Mouse (Mus musculus) embryonic facial prominence, embryonic 10.5 days (tissue): ENCODE measurements around the gene Unc119b. TPM values are rescaled to one million over a fixed set of nuclear protein-coding genes. Genes with fewer than 3 reads are reported as not detected.
"Not testable (repeated sequence)": the region's sequence is repeated elsewhere in the genome, so short reads cannot be mapped to it uniquely, and the experiment has no call there.

Experiments used
- DNase-seq: peaks from one replicate; pipeline ENCODE4 v3.0.0-alpha.2; 2017; ENCODE audit warnings: low spot score
- H3K27ac ChIP-seq: fragments of 300-500 bp; sonication (generic); replicated peaks from 2 replicates; pipeline ENCODE4 v1.5.1; 2016; ENCODE audit warnings: mild to moderate bottlenecking
- H3K27me3 ChIP-seq: fragments of 300-500 bp; sonication (generic); replicated peaks from 2 replicates; pipeline ENCODE4 v1.6.1; 2016; ENCODE audit warnings: low read depth, mild to moderate bottlenecking; ENCODE audit not compliant: poor library complexity, severe bottlenecking
- H3K36me3 ChIP-seq: fragments of 300-500 bp; sonication (generic); replicated peaks from 2 replicates; pipeline ENCODE4 v1.6.1; 2016; ENCODE audit warnings: mild to moderate bottlenecking, moderate library complexity
- H3K4me1 ChIP-seq: fragments of 300-500 bp; sonication (generic); 2 replicates; pipeline ENCODE4 v1.6.1; 2016
- H3K4me3 ChIP-seq: fragments of 300-500 bp; sonication (generic); 2 replicates; pipeline ENCODE4 v1.5.1; 2016; ENCODE audit warnings: mild to moderate bottlenecking, moderate library complexity
- H3K9me3 ChIP-seq: fragments of 300-500 bp; sonication (generic); 2 replicates; pipeline ENCODE4 v1.6.1; 2016; ENCODE audit warnings: mild to moderate bottlenecking
- WGBS: fragments of 180-500 bp; shearing (Covaris S2); methylation state at CpG from one replicate; pipeline ENCODE4 v1.1.7; 2016; 5-methylcytosine and 5-hydroxymethylcytosine counted together
- polyA plus RNA-seq: library from polyadenylated mRNA; unstranded; fragments of >200 nt; fragmentation: Nextera tagmentation; extraction: Ambion mirVana; gene quantifications from 2 replicates; pipeline ENCODE4 v1.2.1, GENCODE M21; 2016

The Unc119b gene
- polyA plus RNA-seq, 1 experiment from 2014 or later, result 63.5 TPM

DNA sequence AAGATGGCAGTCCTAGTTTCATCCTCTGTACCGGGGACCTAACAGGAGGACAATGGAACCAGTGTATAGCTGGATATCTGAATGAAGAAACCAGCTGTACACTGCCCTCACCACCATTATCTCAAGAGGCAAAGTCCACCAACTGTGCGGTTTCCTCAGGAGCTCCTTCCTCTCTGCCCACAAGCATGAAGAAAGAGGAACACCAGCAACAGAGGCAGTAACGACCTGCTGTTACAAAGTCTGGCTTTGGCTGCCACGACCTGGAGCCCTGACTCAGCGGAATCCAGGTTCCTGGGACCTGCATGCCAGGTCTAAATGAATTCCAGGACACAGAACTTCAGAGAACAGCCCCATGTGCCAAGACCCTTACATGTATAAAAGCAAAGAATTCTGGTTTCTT lies 21.1 kb upstream of the Unc119b start:
- peaks cover 82% of the 10 kb centered on the region for H3K4me1 ChIP-seq
- H3K4me3 ChIP-seq, result peak overlapping the region; percentile 78
- DNase-seq, result no peak
- peak overlapping the region; percentile 36 for H3K27ac ChIP-seq
- H3K36me3 ChIP-seq, result peaks cover 40% of the 10 kb centered on the region
- WGBS, result 42% methylated on average over 5 of the region's 5 CpGs
- no peaks in the 10 kb centered on the region for H3K9me3 ChIP-seq
- H3K27me3 ChIP-seq, result no peaks in the 10 kb centered on the region

DNA sequence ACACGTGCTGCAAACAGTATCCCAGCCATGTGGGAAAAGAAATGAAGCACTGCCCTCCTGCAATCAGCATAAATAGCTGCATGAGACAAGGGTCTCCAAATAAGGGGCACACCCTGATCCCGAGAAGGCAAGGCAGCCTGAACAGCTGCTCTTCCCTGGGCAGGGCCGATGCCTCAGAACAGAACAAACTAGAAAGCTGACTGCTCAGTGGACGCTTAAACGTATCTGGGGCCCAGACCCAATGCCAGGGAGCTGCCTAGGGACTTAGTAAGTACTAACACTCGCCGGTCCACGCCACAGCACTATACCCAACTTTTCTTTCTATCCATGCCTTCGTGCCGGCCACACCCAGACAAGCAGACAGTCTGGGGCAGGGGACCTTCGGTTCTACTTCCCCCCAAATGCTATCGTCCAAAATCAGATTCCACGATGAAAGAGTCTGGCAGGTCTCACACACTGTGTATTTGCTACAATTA lies 20.4 kb upstream of the Unc119b start:
- no peak for DNase-seq
- no peaks in the 10 kb centered on the region for H3K9me3 ChIP-seq
- peaks cover 77% of the 10 kb centered on the region for H3K4me1 ChIP-seq
- H3K4me3 ChIP-seq, result peak overlapping the region; percentile 78
- 82% methylated on average over 13 of the region's 13 CpGs for WGBS
- peaks cover 46% of the 10 kb centered on the region for H3K36me3 ChIP-seq
- H3K27me3 ChIP-seq, result no peaks in the 10 kb centered on the region
- peak overlapping the region; percentile 37; the same call in 1 of the 2 replicates for H3K27ac ChIP-seq

DNA sequence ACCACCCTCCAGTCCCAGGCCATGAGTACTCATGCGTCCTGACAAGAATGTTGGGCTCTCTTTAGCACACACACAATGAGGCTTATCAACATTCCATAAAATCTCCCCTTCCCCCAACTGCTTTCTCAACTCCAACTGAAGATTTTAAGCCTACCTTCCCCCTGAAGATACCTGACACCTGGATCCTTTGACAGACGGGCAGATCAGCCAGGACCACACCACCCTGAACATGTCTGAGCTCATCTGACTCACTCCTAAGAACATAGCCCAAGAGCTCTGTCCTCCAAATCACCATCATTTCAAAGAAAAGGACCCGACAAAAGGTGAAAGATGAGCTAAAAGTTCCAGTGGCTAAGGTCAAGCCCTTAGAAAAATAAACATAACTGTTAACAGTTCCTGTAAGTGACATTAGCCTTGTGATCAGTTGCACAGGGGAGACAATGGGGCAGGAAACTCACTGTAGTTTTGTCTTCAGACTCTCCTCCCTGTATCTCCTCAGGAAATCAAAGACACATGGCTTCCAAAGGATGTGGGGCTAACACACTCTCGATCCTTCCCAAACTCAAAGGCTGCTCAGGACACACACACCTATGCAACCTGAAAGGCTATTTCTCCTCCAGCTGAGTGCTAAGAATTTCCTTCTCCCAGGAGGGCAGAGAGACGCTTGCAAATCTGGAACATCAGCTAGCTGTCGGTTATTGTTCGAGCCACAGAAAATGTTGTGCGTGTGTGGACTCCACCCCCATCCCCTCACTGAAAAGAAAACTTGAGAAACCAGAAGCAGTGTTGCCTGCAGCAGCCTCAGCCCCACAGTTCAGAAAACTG lies 17.6 kb upstream of the Unc119b start:
- Histone ChIP-seq H3K27ac (peak overlapping the region; percentile 77), H3K27me3 (no peaks in the 10 kb centered on the region), H3K4me1 (peaks cover 59% of the 10 kb centered on the region), H3K4me3 (peak overlapping the region; percentile 34), H3K9me3 (peaks cover 9% of the 10 kb centered on the region; the same call in 1 of the 2 replicates), H3K36me3 (peaks cover 75% of the 10 kb centered on the region)
- no peak for DNase-seq
- 33% methylated on average over 8 of the region's 8 CpGs for WGBS

DNA sequence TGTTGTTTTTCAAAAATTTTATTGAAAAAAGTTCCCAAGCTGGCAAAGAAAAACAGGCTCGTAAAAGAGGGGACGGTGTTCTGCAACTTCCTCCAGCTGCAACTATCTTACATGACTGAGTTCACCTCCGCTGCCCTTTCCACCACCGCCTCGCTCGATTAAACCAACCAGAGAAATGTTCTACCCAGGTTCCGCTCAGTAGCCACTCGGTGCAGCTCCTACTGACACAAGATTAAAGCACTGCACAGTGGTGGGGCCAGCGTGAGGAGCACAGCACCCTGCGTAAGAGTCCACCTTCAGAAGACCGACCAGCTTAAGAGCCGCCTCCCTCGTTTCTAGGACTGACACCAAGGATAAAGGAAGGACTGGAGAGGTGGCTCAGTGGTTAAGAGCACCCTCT lies 16.7 kb upstream of the Unc119b start:
- 0 out of 2 replicates have a peak overlapping the region, but pooled peaks have one; percentile 35 for H3K27ac ChIP-seq

DNA sequence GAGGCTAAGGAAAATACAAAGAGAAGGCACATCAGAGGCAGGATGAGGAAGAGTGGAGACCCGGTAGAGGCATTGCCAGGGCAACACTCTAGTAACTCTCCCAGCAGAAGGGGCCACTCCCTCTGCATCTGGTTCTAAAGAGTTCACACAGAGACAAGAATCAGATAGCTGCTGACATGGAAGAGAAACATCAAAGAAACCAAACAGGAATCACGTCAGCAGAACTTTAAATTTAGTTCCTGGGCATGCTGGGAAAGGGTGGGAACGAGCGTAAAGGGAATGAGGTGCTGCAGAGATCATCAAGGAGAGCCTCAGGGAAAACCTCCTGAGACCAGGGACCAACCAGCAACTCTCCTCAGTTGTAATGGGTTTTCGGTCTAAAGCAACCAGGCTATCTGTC lies 16.2 kb upstream of the Unc119b start:
- 89% methylated on average over 5 of the region's 5 CpGs for WGBS
- Histone ChIP-seq H3K4me3 (no peak overlapping the region), H3K36me3 (peaks cover 88% of the 10 kb centered on the region)

More for the DNA sequence above, 16.7 kb upstream of the Unc119b start:
- Histone ChIP-seq H3K27me3 (no peaks in the 10 kb centered on the region), H3K9me3 (peaks cover 9% of the 10 kb centered on the region; the same call in 1 of the 2 replicates), H3K4me1 (peaks cover 50% of the 10 kb centered on the region), H3K4me3 (no peak overlapping the region), H3K36me3 (peaks cover 84% of the 10 kb centered on the region)
- DNase-seq, result no peak
- 88% methylated on average over 13 of the region's 13 CpGs for WGBS

DNA sequence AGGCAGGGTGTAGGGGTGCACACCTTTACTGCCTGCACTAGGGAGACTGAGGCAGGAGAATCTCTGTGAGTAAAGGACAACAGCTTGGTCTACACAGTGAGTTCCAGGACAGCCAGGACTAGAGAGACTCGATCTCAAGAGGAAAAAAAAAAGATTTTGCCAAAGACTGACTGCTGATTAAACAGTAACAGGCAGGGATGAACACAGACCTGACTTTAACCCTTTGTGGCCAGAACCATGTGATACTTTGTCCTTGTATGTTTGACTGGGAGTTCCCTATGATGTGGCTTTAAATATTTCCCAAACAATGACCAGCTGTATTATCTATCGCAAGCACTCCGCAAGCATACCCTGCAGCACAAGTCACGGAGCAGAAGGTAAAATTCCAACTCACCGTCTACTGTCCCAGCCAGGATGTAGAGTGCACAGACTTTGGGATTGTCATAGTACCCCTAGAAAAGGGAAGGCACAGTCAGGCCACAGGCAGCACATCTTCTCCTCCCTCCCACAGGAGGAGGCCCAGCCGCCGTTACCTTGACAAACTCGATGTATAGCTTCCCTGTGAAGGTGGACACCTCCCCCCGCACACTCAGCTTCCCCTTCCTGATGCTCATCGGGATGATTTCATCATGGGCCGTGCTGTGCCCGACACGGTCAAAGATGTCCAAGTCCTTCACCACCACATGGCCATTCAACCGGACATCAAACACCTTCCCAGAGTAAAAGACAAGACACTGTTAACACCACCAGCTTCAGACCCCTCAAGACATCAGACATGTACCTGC lies 15.1 kb upstream of the Unc119b start:
- 95% methylated on average over 14 of the region's 14 CpGs for WGBS
- Histone ChIP-seq H3K4me3 (no peak overlapping the region), H3K4me1 (peaks cover 35% of the 10 kb centered on the region), H3K27me3 (no peaks in the 10 kb centered on the region), H3K27ac (no peak overlapping the region), H3K9me3 (peaks cover 9% of the 10 kb centered on the region; the same call in 1 of the 2 replicates), H3K36me3 (peaks cover 92% of the 10 kb centered on the region)
- DNase-seq, result no peak

More for the DNA sequence above, 16.2 kb upstream of the Unc119b start:
- no peak for DNase-seq
- H3K27me3 ChIP-seq, result no peaks in the 10 kb centered on the region
- H3K9me3 ChIP-seq, result peaks cover 9% of the 10 kb centered on the region; the same call in 1 of the 2 replicates
- H3K27ac ChIP-seq, result no peak overlapping the region
- peaks cover 46% of the 10 kb centered on the region for H3K4me1 ChIP-seq

DNA sequence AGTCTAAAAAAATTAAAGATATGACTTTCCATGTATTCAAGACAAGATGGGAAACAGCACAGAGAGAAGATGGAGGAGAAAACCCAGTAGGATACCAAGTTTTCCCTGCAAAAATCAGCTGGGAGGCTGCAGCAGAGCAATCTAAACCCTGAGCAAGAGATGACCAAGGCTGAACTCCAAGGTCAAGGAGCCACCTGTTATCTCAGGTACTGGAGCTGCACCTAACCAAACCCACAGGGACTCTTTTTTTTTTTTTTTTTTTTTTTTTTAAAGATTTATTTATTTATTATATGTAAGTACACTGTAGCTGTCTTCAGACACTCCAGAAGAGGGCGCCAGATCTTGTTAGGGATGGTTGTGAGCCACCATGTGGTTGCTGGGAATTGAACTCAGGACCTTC lies 14.1 kb upstream of the Unc119b start:
- H3K36me3 ChIP-seq, result peaks cover 97% of the 10 kb centered on the region
- H3K27me3 ChIP-seq, H3K27ac ChIP-seq, H3K9me3 ChIP-seq, H3K4me3 ChIP-seq, DNase-seq: not testable (repeated sequence)
- H3K4me1 ChIP-seq, result peaks cover 25% of the 10 kb centered on the region
- no CpG with 5 or more reads among the region's 1 CpGs for WGBS

DNA sequence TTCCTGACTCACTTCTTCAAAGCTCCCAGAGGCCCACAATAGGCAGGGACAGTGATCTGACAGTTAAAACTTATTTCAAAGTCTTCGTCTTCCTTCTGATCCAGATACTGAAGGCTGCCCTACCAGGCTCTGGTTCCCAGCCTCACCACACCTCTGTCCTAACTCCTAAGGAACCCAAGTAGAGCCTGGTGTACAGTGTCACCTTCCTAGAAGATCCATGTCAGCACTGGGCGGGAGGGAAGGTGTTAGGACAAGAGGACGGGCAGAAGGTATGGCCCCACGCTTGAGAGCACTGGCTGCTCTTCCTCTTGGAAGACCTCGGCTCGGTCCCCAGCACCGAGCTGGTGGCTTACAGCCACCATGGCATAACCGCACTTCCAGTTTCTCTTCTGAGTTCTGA lies 13.6 kb upstream of the Unc119b start:
- no peak for DNase-seq
- WGBS, result 92% methylated on average over 8 of the region's 8 CpGs

DNA sequence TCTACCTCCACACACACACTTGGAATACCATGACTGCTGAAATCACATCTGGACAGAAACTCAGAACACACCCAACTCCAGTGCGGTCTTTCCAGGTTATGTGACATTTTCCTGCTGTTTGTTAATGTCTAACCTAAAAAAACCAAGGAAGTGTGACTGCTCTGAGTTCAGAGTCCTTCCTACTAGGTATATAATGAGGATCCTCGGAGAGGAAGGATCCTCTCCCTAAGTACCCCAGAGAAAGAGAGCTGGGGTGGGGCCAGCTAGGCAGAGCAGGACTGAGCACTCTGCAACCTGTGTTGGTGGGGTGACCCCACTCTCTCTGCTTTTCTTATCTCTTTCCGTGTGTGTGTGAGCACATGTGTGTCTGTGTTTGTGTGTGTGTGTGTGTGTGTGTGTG lies 12.6 kb upstream of the Unc119b start:
- no peak overlapping the region for H3K4me3 ChIP-seq
- peaks cover 97% of the 10 kb centered on the region for H3K36me3 ChIP-seq
- H3K27me3 ChIP-seq, result no peaks in the 10 kb centered on the region
- H3K27ac ChIP-seq, result no peak overlapping the region
- peaks cover 9% of the 10 kb centered on the region; the same call in 1 of the 2 replicates for H3K9me3 ChIP-seq
- 82% methylated on average over 3 of the region's 3 CpGs for WGBS
- no peak for DNase-seq
- H3K4me1 ChIP-seq, result peaks cover 24% of the 10 kb centered on the region

More for the DNA sequence above, 13.6 kb upstream of the Unc119b start:
- Histone ChIP-seq H3K27ac (no peak overlapping the region), H3K36me3 (peaks cover 97% of the 10 kb centered on the region), H3K27me3 (no peaks in the 10 kb centered on the region), H3K4me3 (no peak overlapping the region), H3K9me3 (peaks cover 9% of the 10 kb centered on the region; the same call in 1 of the 2 replicates), H3K4me1 (peaks cover 25% of the 10 kb centered on the region)

DNA sequence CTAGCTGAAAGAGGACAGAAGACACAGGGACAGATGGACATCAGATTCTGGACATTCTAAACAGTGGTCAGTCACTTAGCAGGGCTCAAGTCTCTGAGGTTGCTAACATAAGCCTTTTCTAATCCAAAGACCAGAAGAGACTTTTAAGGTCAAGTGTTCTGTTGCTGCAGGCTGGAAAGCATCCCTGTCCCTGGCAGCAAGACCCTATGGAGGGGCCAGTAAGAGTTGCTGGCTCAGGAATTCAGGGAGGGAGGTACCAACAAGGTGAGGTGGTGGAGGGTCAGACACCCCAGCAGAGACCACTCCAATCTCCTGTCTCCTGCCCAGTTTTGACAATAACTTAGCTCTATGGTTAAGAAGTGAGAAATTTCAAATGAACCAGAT lies 12.0 kb upstream of the Unc119b start:
- H3K4me3 ChIP-seq, result no peak overlapping the region
- H3K36me3 ChIP-seq, result peaks cover 100% of the 10 kb centered on the region
- H3K9me3 ChIP-seq, result peaks cover 9% of the 10 kb centered on the region; the same call in 1 of the 2 replicates
- no peaks in the 10 kb centered on the region for H3K27me3 ChIP-seq
- DNase-seq, result no peak
- H3K27ac ChIP-seq, result no peak overlapping the region
- peaks cover 19% of the 10 kb centered on the region for H3K4me1 ChIP-seq

DNA sequence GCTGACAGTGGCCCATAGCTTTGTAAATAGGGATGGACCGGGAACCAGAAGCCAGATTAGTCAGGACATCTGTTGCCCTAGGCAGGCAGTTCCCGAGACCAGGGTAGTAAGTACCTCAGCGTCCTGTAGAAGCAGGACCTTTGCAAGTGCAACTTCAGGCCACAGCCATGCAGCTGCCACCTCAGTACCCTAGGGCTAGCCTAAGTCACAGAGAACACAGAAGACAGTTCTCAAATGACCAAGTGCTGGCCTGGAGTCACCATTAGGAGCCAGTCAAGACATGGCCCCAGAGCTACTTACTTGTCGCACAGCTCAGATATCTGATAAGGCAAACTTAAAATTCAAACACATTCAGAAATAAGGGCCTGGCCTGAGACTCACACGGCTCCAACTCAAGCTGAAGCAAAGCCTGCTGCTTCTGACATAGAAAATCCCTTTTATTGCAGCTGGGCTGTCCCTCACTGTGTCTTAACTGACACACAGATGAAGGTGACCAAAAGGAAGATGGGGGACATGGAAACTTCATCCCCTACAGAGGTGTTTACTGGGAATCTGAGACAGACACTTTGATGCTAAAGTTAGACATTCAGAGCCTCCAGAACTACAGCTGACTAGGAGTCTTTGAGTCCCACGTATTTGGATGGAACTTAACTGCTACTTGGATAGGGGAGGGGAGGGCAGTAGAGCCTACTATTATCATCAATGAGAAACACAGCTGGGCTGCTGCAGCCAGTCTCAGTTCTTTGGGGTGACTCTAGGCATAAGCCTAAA lies 11.4 kb upstream of the Unc119b start:
- no peak overlapping the region for H3K27ac ChIP-seq
- H3K4me3 ChIP-seq, result no peak overlapping the region
- H3K27me3 ChIP-seq, result no peaks in the 10 kb centered on the region
- DNase-seq, result no peak
- peaks cover 95% of the 10 kb centered on the region for H3K36me3 ChIP-seq
- peaks cover 15% of the 10 kb centered on the region for H3K4me1 ChIP-seq
- H3K9me3 ChIP-seq, result peaks cover 9% of the 10 kb centered on the region; the same call in 1 of the 2 replicates
- 85% methylated on average over 6 of the region's 6 CpGs for WGBS
